Mouse (Mus musculus) kidney, adult 2 months (tissue): ENCODE measurements at regions not wholly inside any gene's neighbourhood (a gene's known extent, or its start where the extent isn't known, plus 50 kb on each side); places are given as distances from the start of the nearest gene placed in this dataset.

Experiments
- CTCF ChIP-seq: fragments of 200-500 bp; conservative IDR thresholded peaks from 2 replicates; pipeline ENCODE4 v1.5.1; 2011; ENCODE audit warnings: low read depth, mild to moderate bottlenecking, control low read depth, low read length, moderate library complexity, mixed read lengths; ENCODE audit not compliant: insufficient read depth, insufficient read length
- POLR2A ChIP-seq: fragments of 200-500 bp; IDR thresholded peaks from one replicate; pipeline ENCODE4 v1.6.1; 2011; ENCODE audit warnings: low read depth, low read length, control low read depth

DNA sequence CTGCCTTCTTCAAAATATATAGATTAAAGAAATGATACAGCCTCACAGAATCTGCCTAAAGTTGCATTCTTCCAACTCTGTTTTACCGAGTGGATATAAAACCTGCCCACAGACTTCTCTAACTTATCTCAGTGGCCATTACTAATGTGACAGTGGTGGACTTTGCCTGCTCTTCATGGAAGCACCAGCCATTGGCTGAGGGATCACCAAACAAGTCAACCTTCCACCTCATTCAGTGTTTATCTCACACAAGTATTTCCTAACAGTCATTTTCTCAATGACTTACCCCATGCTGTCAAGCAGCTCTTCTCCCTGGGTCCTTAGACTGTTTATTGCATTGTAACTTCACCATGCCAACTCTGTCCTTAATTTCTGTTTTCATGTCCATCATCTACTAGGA lies 174.3 kb downstream of the Gm9733 start:
- TF ChIP-seq CTCF (no peak), POLR2A (no peak)
